Mouse (Mus musculus) urinary bladder, adult 2 months (tissue): Measurements from ENCODE around the gene Tcf12. TPM values are rescaled to one million over a fixed set of nuclear protein-coding genes. Genes with fewer than 3 reads are reported as not detected.

Experiments
- DNase-seq: peaks from one replicate; pipeline ENCODE4 v3.0.0; 2022; ENCODE audit warnings: low spot score
- polyA plus RNA-seq: library from polyadenylated mRNA; depleted of rRNA; stranded (reverse); fragments of >200 nt; gene quantifications from 2 replicates; pipeline ENCODE4 v1.2.3, GENCODE M21; 2012

Gene Tcf12
- polyA plus RNA-seq, 1 experiment = 61.3 TPM

DNA sequence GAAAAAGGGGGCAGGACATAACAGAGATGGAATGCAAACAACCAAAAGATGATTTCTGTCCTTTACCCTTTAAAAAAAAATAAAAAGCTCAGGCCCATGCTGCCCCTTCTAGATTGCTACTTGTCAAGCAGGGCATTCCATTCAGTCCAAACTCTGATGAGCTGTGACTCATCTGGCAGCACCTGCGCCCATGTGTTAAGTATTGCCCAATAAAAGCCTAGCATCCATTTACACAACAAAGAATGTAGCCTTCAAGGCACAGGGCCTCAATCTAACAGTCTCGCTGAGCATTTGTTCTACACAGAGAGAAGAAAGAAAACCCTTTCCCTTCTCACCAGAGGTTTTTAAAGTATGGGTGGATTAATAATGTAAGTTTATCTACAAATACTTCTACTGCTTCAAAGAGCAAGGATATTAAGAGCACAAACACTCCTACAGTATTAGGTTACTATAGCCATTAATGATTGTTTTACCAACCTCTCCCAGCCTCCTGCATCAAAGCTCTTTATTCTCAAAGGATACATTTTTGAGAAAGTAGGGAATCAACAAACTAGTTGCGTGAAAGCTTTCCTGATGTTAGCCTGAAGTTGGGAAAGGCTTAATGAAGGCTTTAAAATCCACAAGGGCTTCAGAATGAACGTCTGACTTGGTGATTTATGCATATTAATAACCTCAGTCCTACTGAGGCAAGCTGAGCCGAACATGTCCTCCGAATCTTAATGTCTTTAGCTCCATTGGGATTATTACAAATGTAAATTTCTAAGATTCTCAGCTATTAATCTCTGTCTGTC is 195.6 kb downstream of the Tcf12 start:
- no peak for DNase-seq

DNA sequence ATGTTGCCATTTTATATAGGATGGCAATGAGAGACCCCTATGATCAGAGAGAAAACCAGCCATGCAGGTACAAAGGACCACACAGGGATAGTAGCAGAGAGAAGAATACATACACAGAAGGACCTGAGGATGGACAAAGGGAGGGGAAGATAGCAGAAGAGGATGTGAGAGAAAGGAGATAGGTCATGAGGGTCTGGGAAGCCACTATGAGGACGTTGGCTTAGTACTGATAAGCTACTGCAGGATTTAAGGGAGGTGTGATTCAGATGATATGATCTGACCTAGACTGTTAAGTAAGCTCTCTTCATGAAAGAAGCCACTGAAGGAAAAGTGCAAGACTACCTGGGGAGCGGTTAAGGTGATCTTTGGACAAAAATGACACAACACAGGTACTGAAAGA is 205.1 kb downstream of the Tcf12 start:
- no peak for DNase-seq

GRCm38 (mm10) chr9:71898852-71899251 is 212.8 kb downstream of the Tcf12 start:
- no peak for DNase-seq

GRCm38 (mm10) chr9:71897399-71897798 is 214.3 kb downstream of the Tcf12 start:
- DNase-seq = no peak

DNA sequence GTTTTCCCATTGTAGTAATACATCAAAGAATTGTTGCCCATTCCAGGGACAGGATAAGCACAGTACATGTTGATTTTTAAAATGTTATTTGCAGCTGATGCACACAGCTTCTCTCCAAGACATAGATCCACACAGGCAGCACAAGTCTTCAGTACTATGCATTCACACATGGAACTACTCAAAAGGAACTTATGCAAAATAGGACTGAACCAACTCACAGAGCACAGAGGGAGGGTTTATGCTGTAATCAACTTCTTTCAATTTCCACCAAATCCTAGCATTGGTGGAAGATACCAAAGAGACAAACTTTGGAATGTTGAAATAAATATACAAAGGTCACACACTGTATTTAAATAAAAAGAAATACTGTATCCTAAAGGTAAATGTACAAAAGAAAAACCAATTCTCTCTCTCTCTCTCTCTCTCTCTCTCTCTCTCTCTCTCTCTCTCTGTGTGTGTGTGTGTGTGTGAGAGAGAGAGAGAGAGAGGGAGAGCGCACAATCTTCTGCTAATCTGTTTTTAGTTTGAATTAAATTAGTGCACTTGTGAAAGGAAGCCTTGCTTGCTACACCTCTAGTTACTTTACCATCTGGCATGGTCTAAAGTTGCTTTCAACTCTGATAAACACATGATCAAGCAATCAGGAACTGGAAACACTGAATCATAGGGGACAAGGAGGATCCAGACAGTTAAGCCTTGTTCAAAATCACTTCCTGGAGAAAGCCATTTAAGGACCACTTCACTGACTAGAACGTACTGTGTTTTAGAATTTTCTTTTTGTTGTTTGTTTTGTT is 215.5 kb downstream of the Tcf12 start:
- no peak for DNase-seq

DNA sequence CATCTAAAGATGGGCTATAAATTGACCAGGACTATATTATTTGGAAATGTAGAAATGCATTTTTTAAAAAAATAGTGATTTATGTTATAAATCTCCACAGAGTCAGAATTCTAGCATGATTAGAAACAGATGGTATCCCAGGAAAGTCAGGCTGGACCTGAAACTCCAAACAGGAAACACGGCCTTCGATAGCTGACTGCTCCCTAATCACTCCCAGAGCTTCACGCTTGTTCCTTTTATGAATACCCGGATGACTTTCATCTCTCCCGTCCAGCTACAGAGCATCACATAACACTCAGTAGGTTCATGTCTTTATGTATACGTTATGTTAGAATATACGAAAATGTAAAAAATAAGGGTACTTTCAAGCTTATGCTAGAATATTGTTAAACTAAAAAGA is 216.4 kb downstream of the Tcf12 start:
- no peak for DNase-seq

GRCm38 (mm10) chr9:71894943-71895286 is 216.8 kb downstream of the Tcf12 start:
- no peak for DNase-seq

- DNase-seq = no peak
Measured at GRCm38 (mm10) chr9:71894246-71894942, 217.3 kb downstream of the Tcf12 start.

DNA sequence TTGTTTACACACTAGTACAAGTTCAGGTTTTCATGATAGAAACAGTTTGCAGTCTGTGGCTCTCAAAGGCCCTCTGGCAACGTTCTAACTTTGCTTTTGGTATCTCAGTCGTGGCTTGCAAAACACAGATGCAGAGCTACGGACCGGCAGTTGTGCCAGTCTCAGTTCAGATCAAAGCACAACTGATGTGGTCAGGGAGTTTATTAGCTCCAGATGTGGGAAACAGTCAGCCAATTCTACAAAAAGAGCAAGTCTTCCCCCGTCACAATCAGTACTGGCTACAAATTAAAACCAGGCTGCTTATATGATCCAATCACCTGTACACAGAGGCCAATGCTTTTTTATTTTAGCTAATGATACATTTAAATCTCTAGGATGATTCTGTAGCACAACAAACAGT is 223.2 kb downstream of the Tcf12 start:
- DNase-seq = no peak

- DNase-seq = no peak
Measured at GRCm38 (mm10) chr9:71880629-71881028, 231.0 kb downstream of the Tcf12 start.

DNA sequence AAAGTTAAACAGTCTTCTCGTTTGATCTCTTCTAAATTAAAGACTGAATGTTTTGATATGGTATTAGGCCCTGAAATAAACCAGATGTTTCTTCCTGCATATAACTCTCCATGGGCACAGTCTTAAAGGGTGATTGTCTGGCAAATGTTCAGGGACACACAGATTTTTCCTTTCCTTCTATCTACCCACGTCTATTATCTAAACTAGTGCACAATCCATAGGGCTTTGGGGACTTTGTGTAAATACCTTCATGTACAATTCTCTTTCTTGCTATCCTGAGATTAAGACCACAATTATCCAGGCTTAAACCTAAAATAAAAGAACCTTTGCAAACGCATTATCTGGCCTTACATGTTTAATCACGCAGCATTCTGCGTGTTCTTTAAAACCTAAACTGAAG is 231.7 kb downstream of the Tcf12 start:
- DNase-seq = no peak

DNA sequence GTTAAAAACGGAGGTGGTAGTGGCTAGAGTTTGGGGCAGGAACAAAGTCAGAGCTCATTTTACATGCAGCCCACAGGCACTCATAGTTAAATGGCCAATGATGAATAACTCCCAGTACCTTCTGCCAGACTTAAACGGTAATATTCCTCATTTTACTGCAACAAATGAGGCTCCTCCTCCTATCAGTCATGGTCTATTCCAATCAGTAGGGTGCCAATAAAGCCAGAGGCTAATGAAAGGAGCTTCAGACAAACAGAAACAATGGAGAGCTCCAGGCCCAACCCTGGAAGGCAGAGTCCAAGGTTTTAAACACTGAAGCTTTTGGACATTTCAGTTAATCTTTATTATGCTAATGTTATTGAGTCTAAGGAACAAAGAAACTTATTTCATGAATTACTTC is 232.3 kb downstream of the Tcf12 start:
- DNase-seq = no peak

DNA sequence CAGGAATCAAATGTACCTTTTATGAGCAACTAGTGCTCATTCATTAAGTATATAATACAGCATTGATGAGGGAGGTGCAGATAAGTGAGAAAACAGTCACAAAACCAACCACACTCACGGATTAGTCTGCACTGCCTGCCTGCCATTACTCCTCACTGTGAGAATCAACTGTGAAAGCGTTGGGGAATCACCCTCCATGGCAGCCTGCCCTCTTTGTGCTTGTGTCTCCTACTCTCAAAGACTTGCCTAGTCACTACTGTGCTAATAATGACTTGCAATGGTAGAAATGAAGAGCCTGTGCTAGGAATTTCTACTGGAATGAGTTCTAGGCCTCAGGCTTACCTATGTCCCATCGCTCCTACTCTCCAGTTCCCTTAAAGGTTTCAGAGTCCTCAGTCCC is 233.8 kb downstream of the Tcf12 start:
- DNase-seq = no peak

DNA sequence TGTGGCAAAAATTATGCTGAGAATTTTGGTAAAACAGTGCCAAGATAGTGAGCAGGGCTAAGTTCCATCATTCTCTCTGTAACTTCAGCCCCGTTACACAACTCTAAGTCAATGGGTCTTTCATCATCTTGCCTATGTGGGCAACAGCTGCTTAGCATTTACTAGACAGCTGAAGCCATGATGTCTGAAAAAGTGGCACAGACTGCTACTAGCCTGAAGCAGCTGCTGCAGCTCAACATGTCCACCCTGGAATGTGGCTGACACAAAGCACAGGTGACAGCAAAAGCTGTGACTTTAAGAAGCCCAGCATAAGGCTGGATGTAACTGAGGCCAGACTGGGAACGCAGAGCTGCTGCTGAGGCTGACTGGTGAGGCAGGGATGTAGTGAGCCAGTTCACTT is 236.9 kb downstream of the Tcf12 start:
- no peak for DNase-seq

DNA sequence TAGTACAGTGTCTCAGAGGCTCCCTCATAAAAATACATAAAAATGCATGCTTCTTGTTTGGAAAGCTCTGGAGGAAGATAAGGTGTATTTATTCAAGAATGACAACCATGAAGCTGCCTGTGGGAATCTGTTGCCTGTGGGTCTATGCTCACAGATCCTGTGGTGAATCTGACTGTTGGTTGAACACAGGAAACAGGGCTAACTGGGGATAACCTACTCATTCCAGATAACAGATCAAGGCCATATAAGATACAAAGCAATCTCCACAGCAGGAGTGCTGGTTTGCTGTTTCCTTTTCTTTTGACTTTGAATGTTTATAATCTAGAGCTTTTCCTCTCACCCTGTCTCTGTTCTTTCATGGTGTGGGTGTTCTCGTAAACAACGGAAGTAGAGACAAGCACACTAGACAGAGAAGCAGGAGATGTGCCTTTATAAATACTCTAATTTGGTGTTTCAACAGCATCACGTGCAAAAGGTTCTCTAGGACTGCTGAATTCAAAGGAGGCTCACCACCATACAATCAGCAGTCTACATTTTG is 237.6 kb downstream of the Tcf12 start:
- no peak for DNase-seq

DNA sequence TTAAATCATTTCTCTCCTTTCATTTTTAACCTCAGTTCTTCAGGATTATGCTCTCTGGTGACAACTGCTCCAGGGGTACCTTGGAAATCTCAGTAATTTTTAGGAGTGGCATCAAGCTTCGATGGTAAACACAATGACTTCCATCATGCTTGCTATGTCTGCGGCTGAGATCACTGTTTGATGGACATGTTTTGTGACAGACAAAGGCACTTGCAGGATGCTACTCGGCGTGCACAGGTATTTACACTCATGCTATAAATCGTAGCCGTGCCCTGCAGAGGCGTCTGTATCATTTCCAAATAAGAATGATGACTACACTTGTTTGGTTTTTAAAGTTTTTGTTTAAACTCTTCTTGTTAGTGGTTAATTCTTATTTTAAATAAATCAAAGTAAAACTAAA is 248.3 kb downstream of the Tcf12 start:
- DNase-seq = no peak

DNA sequence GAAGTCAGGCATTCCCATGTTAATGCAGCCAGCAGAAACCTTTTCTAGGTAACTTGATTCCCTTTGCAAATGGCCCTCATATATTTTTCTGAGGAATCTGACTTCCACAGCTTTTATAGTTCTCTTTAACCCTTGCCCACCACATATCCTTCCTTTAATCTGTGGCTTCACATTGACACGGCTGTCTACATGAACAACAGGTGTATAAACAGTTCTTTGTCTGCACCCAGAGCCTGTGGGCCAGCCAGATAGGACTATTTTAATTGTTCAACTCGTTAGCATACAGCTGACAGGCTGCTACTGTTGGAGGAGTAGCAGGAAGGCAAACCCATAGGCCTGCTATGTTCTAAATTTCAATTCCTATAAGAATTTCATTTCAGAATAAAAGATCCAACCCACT is 250.0 kb downstream of the Tcf12 start:
- DNase-seq = no peak

GRCm38 (mm10) chr9:71857926-71858325 is 253.7 kb downstream of the Tcf12 start:
- DNase-seq = no peak

DNA sequence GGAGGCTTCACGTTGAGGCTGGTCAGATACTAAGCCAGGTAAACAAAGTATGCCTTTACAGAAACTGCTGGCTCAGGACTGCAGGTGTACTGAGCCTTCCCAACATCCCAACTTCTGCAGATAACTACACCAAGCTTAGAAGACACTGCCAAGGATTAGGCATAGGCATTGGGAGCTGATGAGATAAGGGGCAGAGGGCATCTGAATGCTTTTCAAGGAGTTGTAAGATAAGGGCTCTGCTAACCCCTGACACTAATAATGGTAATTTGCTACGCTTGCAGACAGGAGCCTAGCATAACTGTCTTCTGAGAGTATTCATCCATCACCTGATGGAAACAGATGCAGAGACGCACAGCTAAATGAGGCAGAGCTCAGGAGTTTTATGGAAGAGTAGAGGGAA is 257.8 kb downstream of the Tcf12 start:
- no peak for DNase-seq

- no peak for DNase-seq
Measured at GRCm38 (mm10) chr9:71850283-71850682, 261.4 kb downstream of the Tcf12 start.

DNA sequence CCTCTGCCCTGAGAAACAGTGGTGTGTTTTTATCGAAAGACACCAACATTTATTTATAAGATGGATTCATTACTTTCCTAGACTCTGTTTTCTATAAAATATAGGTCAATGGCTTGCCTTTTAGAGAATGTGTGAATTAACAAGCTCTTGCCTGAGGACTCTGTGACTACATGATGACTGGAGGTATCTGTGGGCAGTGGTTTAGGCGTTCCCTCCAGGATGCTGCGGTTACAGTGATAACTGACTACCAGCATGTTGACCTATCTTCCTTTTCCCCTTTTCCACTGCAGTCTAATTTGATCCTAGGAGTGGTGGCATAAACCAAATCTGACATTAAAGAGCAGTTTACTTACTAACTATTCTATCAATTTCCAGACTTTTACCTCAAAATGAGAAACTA is 263.3 kb downstream of the Tcf12 start:
- no peak for DNase-seq

- no peak for DNase-seq
Measured at GRCm38 (mm10) chr9:71847921-71848320, 263.8 kb downstream of the Tcf12 start.

- no peak for DNase-seq
Measured at GRCm38 (mm10) chr9:71841850-71842249, 269.8 kb downstream of the Tcf12 start.
